Mouse (Mus musculus): ENCODE measurements around the gene Ccl22.

Ccl22 gene

GRCm38 (mm10) chr8:94778895-94779533 lies 33.6 kb downstream of the Ccl22 start:
- DNase-seq (ENCODE audit: low read depth, low spot score), result peak; percentile 38

GRCm38 (mm10) chr8:94779534-94780294 lies 34.3 kb downstream of the Ccl22 start:
- no peak for DNase-seq (ENCODE audit: low read depth, low spot score)

DNA sequence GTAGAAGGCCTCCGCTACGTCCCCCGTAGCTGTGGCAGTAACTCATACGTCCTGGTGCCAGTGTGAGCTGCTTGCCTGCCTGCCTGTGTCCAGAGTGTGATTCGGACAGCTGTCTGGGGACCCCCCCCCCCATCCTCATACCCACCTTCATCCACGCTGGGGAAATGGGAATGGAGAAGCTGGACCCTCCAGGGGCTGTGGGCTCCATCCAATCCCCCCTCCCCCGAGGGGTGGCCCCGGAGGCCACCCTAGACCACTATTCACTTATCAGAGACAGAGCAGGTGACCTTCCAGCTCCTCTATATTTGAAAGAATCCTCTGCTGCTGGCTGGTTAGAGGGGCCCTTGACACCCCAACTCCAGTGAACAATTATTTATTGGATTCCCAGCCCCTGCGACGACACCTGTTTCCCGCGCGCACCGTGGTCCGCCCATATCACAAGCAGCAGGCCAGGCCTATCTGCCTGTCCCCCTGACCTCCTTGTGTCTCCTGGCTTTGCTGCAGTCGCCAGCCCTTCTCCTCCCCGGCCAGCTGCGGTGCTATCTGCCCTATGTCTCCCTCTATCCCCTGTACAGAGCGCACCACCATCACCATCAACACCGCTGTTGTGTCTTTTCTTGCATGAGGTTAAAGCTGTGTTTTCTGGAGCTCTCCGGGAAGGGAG lies 35.2 kb downstream of the Ccl22 start:
- DNase-seq (ENCODE audit: low read depth, low spot score), result no peak

GRCm38 (mm10) chr8:94781155-94781837 lies 35.9 kb downstream of the Ccl22 start:
- DNase-seq (ENCODE audit: low read depth, low spot score), result no peak

DNA sequence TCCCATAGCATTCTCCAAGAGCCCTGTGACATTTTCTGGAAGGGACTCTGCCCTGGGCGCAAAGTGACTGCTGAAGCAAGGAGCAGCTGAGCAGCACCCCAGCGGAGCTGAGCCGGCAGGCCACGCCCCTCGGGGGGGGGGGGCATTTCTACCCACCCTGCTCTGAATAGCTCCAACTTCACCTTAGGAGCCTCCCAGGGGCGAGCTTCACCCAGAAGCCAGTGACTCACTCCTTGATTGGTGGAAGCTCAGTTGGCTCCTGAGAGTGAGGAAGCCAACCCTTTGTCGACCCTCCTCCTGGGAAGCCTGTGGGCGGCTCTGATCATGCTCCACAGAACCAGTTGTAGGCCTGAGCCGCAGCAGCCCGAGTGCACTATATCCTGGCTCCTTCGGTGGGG lies 36.4 kb downstream of the Ccl22 start:
- DNase-seq (ENCODE audit: low read depth, low spot score), result no peak

GRCm38 (mm10) chr8:94783890-94784289 lies 38.5 kb downstream of the Ccl22 start:
- DNase-seq (ENCODE audit: low read depth, low spot score), result no peak

DNA sequence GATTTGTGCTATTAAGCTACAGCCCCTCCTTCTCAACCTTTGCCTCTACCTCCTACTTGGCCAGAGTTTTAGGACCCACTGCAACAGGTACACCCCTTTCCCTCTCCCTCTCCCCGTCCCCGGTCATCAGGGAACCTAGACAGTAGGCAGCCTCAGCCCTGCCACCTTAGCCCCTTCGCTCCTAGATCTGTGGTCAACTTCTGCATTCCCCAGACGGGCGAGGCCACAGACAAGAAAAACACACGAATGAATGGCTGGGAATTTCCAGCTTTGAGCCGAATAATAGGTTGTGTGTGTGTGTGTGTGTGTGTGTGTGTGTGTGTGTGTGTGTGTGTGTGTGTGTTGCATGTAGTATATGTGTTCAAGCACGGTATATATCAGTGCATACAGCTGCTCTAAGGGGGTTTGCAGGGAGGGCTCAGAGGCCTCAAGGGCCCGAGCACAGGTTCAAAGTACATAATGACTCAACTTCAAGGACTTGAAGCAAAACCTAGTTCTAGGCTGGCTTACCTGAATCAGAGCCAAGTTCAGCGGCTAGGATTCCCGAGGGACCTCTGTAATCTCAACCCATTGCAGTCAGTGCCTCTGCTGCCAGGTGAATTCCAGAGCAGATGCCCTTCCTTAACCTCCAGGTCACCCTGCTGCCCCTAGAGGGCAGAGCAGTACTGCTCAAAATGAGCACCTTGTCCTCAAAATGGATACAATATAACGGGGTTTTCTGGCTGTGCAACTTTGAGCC lies 40.0 kb downstream of the Ccl22 start:
- peak; percentile 60 for DNase-seq (ENCODE audit: low read depth, low spot score)

- DNase-seq (ENCODE audit: low read depth, low spot score), result no peak
Measured at GRCm38 (mm10) chr8:94785995-94786595, 40.7 kb downstream of the Ccl22 start.

DNA sequence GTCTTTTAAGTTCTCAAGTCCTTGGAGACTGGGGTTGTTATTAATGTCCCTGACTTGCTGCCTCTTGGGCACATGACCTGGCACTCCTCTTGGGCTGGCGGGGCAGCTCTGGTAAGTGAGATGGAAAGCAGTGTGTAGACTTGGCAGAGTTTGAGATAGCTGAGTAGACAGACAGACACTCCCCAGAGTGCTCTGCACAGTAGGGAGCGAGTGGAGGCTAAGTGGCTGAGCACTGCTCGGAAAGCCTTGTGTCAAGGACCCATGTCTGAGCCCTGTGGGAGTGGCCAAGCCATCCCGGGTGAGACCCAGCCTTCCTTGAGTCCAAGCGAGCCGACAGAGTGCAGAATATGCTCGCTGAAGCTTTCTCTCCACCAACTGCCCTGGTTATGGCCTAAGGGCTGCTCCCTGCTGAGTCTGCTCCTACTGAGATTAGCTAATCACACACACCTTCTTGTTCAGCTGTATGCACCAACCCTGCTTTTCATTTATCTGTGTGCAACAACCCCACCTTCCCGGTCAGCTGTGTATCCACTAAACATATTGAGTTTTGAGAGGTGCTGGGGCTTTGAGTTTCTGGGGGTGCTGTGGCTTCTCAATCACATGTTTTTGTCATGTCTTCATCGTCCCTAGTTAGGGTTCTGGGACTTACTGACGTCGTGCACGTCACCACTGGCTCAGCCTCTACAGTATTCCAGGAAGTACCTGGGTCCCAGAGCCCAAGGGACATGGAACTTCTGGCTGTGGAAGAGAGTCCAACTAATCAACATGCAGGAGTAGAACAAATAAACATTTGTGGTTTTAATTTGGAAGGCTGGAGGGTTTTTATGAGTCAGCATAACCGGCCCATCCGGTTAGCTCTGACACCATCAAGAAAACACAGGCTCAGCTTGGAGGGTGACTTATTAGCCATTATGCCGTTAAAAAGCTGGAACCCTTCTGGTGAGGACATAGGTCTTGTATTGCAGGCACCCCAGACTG lies 42.4 kb downstream of the Ccl22 start:
- no peak for DNase-seq (ENCODE audit: low read depth, low spot score)

- DNase-seq (ENCODE audit: low read depth, low spot score), result no peak
Measured at GRCm38 (mm10) chr8:94789256-94789955, 44.0 kb downstream of the Ccl22 start.

GRCm38 (mm10) chr8:94794368-94794767 lies 49.0 kb downstream of the Ccl22 start:
- no peak for DNase-seq (ENCODE audit: low read depth, low spot score)

DNA sequence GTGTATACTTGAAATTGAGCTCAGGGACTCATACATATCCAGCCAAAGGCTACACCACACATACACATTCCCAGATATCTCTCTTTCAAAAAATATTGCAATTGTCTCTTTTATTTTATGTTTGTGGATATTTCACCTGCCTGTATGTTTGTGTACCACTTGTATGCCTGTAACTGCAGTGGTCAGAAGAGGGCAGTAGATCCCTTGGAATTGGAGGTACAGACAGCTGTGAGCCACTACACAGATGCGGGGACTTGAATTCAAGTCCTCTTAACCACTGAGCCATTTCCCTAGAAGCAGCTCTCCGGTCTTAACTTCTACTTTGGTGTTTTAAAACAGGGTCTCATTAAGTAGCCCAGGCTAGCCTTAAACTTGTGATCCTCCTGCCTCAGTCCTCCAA lies 49.4 kb downstream of the Ccl22 start:
- no peak for DNase-seq (ENCODE audit: low read depth, low spot score)

GRCm38 (mm10) chr8:94800278-94800968 lies 55.0 kb downstream of the Ccl22 start:
- no peak for DNase-seq (ENCODE audit: low read depth, low spot score)

All from CD4-positive helper T cell, adult 2 months (primary cell).